In genomic region chr4:36951150-36951954, GRCm38 (mm10) we compare ENCODE assay signal across 8 mouse cellular contexts. TPM values are rescaled to one million over a fixed set of nuclear protein-coding genes. Genes with fewer than 3 reads are reported as not detected.
DNase-seq lines count a peak whose midpoint lies in the region; ATAC-seq lines count a peak whose summit lies in the region.

Gene Lingo2, minus strand, starts transcription at chr4:36951747.

- H3K9me3 ChIP-seq in heart, embryonic 14.5 days (ENCODE audit: control insufficient read depth, low read length): no peaks in the 10 kb centered on the region
- H3K9me3 ChIP-seq in heart, embryonic 16.5 days (replicated peaks; ENCODE audit: control insufficient read depth, low read length): no peaks in the 10 kb centered on the region
- H3K9me3 ChIP-seq in neural tube, embryonic 15.5 days (replicated peaks): no peaks in the 10 kb centered on the region

- peaks cover 5 to 10% of the 10 kb centered on the region in 2 experiments; a peak in 2 of 4 replicates for H3K4me1 ChIP-seq in heart, embryonic 14.5 days (ENCODE audit: control insufficient read depth in 2 of 2, insufficient read depth in 2 of 2, low read length in 2 of 2)
- H3K4me1 ChIP-seq in heart, embryonic 16.5 days (ENCODE audit: control insufficient read depth, insufficient read depth, low read length): peaks cover 13% of the 10 kb centered on the region
- peaks cover 10% of the 10 kb centered on the region; the same call in 1 of the 2 replicates for H3K4me1 ChIP-seq in neural tube, embryonic 15.5 days

- H3K4me2 ChIP-seq in heart, embryonic 14.5 days (ENCODE audit: low read length): peak within 1 kb of the TSS; percentile 90
- peak within 1 kb of the TSS; percentile 85 for H3K4me2 ChIP-seq in heart, embryonic 16.5 days (ENCODE audit: low read depth, low read length)
- peak within 1 kb of the TSS; percentile 64 for H3K4me2 ChIP-seq in neural tube, embryonic 15.5 days

- H3K36me3 ChIP-seq in heart, embryonic 14.5 days (ENCODE audit: control insufficient read depth, insufficient read depth, low read length): no peaks in the 10 kb centered on the region
- H3K36me3 ChIP-seq in heart, embryonic 16.5 days (ENCODE audit: control insufficient read depth, insufficient read depth): no peaks in the 10 kb centered on the region
- no peaks in the 10 kb centered on the region for H3K36me3 ChIP-seq in neural tube, embryonic 15.5 days

- ATAC-seq in heart, embryonic 14.5 days (ENCODE audit: insufficient number of reproducible peaks, insufficient read depth, low FRiP score, low read depth): no peak
- peak; percentile 13; the same call in 1 of the 2 replicates for ATAC-seq in common myeloid progenitor, adult 5-6 weeks (replicated peaks; ENCODE audit: low read depth, poor library complexity, severe bottlenecking)
- no peak; the same call in 1 of the 2 replicates for ATAC-seq in heart, embryonic 16.5 days (replicated peaks; ENCODE audit: extremely low read depth, insufficient read depth, low FRiP score)
- ATAC-seq in neural tube, embryonic 15.5 days (ENCODE audit: low FRiP score): peak; percentile 70
- no peak for ATAC-seq in erythroid progenitor cell, adult 5-6 weeks (replicated peaks; ENCODE audit: low FRiP score, poor library complexity, severe bottlenecking)

- 0% methylated on average over 61 of the region's 61 CpGs for WGBS in heart, embryonic 14.5 days
- WGBS in heart, embryonic 16.5 days: under 1% methylated on average over 56 of the region's 61 CpGs
- under 1% methylated on average over 61 of the region's 61 CpGs for WGBS in neural tube, embryonic 15.5 days

- no peak for DNase-seq in heart, postnatal 25 days (ENCODE audit: low spot score)
- DNase-seq in left cerebral cortex, postnatal 4 days: peak; percentile 36
- DNase-seq in gastrocnemius, adult 8-10 months (ENCODE audit: low spot score in 2 of 2): no peak

- peak within 1 kb of the TSS; percentile 48; the same call in 1 of the 2 replicates for H3K9ac ChIP-seq in heart, embryonic 14.5 days (ENCODE audit: low read length)
- H3K9ac ChIP-seq in heart, embryonic 16.5 days (ENCODE audit: low read length): peak within 1 kb of the TSS; percentile 28; the same call in 1 of the 2 replicates
- H3K9ac ChIP-seq in neural tube, embryonic 15.5 days (replicated peaks): peak within 1 kb of the TSS; percentile 67

- H3K27me3 ChIP-seq in heart, embryonic 14.5 days (ENCODE audit: control insufficient read depth, insufficient read depth, low read length): peaks cover 59% of the 10 kb centered on the region
- peaks cover 48% of the 10 kb centered on the region for H3K27me3 ChIP-seq in heart, embryonic 16.5 days (ENCODE audit: control insufficient read depth, insufficient read depth, low read length)
- peaks cover 7% of the 10 kb centered on the region; the same call in 1 of the 2 replicates for H3K27me3 ChIP-seq in neural tube, embryonic 15.5 days (replicated peaks)

- H3K27ac ChIP-seq in heart, embryonic 14.5 days (replicated peaks in 1 of 2; ENCODE audit: control insufficient read depth in 1 of 2, insufficient read depth in 1 of 2, low read depth in 2 of 2, low read length in 2 of 2): no peak within 1 kb of the TSS
- H3K27ac ChIP-seq in heart, embryonic 16.5 days (ENCODE audit: low read length): no peak within 1 kb of the TSS
- peak within 1 kb of the TSS; percentile 74 for H3K27ac ChIP-seq in neural tube, embryonic 15.5 days (replicated peaks)

- H3K4me3 ChIP-seq in heart, embryonic 14.5 days (ENCODE audit: control insufficient read depth in 1 of 2, insufficient read depth in 1 of 2, low read depth in 1 of 2, low read length in 2 of 2): peak within 1 kb of the TSS; percentile 41 to 44
- H3K4me3 ChIP-seq in heart, embryonic 16.5 days (ENCODE audit: low read length): peak within 1 kb of the TSS; percentile 57
- H3K4me3 ChIP-seq in neural tube, embryonic 15.5 days (replicated peaks): peak within 1 kb of the TSS; percentile 60

- intact Hi-C loops in heart, postnatal 25 days (cut with DNase I): no loop called here
- intact Hi-C loops in left cerebral cortex, postnatal 4 days (cut with DNase I): no loop called here

RNA-seq across cellular contexts. Expression of gene Lingo2, which starts in this region (rescaled TPM):
- 0.34 and 0.39 TPM in 2 replicates for polyA plus RNA-seq in heart, embryonic 14.5 days (2014; fragmentation: Nextera tagmentation; extraction: Ambion mirVana)
- total RNA-seq in heart, postnatal 25 days (2021): not detected
- total RNA-seq in common myeloid progenitor, adult 5-6 weeks (2017): not detected in 2 replicates
- polyA plus RNA-seq in heart, embryonic 16.5 days (2015; fragmentation: Nextera tagmentation; extraction: Ambion mirVana): 0.30 and 0.45 TPM in 2 replicates
- 10 to 100 TPM; 66.0 to 68.2 TPM for total RNA-seq in left cerebral cortex, postnatal 4 days (2021)
- polyA plus RNA-seq in neural tube, embryonic 15.5 days (2015; fragmentation: Nextera tagmentation; extraction: Ambion mirVana): 74.7 and 89.8 TPM in 2 replicates
- not detected in 2 replicates for total RNA-seq in erythroid progenitor cell, adult 5-6 weeks (2015; ENCODE audit: low replicate concordance)
- total RNA-seq in erythroid progenitor cell, adult 5-6 weeks (2017; ENCODE audit: low replicate concordance): not detected in 2 replicates
- not detected for total RNA-seq in gastrocnemius, adult 8-10 months (2022)

Comparison
In these comparisons a context has a peak if more than half of its experiments do, and no peak if none do; other contexts are left out.
1. RNA of gene Lingo2 (total RNA-seq): 66.0 to 68.2 TPM in left cerebral cortex, postnatal 4 days; not detected in heart, postnatal 25 days, not detected in common myeloid progenitor, adult 5-6 weeks, not detected in erythroid progenitor cell, adult 5-6 weeks and not detected in gastrocnemius, adult 8-10 months; every median in the first group is over 10 times any median in the second.
2. RNA of gene Lingo2 (polyA plus RNA-seq): 74.7 to 89.8 TPM in neural tube, embryonic 15.5 days; 0.30 to 0.45 TPM in heart, embryonic 16.5 days and 0.34 to 0.39 TPM in heart, embryonic 14.5 days; every median in the first group is over 10 times any median in the second.
3. Peak in ATAC-seq in common myeloid progenitor, adult 5-6 weeks; RNA of the gene not detected or under 1 TPM.
4. Peak in every context shown above with its lines, with median percentiles within 50 percentile points of each other: H3K4me2 ChIP-seq, H3K4me3 ChIP-seq and H3K9ac ChIP-seq.